Mouse (Mus musculus): Measurements from ENCODE around the gene Get4.

Get4 gene

DNA sequence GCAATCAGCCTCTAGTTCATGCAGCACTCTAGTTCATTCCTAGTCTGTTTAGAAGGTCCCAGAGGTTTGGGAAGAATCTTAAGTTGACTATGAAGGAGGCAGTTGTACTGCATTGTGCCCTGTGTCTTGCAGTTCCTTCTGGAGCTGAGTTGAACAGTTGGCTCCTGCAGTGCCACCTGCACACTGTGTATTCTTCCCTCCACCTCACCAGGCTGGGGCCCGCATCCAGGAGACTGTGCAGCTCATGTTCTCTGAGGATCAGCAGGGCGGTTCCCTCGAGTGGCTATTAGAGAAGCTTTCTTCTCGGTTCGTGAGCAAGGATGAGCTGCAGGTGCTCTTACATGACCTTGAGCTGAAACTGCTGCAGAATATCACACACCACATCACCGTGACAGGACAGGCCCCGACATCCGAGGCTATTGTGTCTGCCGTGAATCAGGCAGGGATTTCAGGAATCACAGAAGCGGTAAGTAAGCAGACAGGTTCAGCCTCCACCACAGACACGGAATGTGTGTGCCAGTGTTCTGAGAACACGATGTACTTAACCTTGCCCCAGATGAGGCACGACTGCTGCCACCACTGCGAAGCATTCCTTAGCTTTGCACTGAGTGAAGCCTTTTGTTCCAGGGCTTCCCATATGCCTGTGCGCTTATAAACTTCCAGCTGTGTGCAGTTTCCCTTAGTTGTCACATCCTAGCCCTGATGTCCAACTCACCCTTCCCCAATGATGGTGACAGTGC lies 10.9 kb upstream of the Get4 start:
- no peak for DNase-seq (ENCODE audit: inconsistent ontology term)

DNA sequence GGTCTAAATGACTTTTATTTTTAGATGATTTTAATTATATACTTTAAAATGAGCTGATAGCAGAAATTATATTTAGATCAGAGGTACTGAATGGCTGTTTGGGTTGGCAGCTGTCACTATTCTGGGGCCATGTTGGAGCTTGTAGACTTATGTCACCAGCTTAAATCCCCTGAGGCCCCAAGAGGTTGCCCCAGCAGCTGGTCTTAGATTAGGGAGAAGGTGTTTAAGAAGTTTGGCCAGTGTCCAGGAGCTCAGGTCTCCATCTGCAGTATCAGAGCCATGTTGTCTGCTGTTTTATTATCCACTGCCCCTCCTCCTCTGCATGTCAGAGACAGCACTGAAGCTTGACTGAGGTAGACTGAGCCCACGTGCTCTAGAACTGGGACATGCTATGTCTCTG lies 8.7 kb upstream of the Get4 start:
- no peak for DNase-seq (ENCODE audit: inconsistent ontology term)

DNA sequence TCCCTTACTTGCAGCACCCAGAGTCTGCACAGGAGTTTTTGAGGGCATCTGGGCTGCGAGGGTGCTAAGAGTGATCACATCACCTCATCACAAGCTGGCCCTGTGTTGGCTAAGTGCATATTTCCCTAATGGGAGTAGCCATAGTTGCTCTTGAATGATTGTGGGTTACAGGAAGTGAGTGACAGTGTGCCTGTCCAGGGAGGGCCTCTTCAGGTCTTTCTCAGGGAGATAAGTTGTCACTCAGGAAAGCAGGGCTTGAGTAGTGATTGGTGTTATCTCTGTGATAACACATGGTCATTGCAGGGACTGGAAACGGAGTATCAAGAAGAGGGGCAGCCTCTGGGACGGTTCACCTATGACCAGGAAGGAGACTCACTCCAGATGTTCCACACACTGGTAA lies 4.4 kb upstream of the Get4 start:
- DNase-seq (ENCODE audit: inconsistent ontology term) = no peak

DNA sequence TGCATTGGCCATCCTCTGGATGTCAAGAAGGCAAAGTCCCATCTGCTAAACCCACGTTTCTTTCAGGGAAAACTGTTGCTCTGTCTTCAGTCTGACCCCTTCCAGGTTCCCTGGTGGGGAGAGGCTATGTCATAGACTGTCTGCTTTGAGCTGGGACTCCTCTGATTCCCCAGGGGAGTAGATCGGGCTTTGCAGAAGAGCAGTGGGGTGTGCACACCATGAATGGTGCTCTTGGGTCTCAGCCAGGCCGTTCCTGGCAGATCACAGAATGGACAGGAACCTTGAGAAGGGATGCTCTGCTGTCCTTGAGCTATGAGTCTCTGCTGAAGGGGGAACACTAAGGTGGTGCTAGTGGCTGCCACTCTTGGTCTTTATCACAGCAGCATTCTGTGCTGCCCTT lies 3.3 kb upstream of the Get4 start:
- DNase-seq (ENCODE audit: inconsistent ontology term) = no peak

DNA sequence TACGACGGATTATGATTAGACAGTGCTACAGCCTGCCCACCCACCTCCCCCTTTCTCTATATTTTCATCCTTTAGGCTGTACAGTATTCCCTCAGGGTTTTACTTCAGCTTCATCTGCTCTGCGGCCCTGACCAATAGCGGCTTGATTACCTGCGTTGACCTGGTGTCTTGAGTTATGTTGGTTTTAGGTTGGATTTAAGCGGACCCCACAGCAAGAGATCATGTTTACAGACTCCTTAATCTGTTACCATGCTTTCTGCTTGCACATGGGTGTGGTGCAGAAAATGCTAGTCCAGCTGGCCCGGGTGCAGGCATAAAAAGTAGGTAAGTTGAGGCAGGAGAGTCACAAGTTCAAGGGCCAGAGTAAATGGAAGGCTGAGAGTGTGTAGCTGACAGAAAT lies 845 bp upstream of the Get4 start:
- no peak for DNase-seq (ENCODE audit: inconsistent ontology term)

DNA sequence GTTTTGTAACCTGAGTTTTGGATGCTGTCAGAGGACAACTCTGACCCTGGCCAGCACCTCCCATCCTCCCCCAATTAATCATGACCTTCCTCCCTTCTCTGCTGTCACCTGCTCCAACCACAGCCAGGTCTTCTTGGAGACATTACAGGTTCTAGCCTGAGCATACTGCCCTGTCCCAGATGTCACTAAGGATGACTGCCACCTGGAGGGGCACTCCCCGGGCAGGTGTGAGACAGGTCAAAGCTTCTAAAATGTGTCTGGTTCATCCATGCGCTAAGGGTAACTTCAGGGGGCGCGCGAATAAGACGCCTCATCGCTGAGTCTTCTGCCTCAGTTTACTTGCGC lies 416 bp upstream of the Get4 start:
- no peak for DNase-seq (ENCODE audit: inconsistent ontology term)

DNA sequence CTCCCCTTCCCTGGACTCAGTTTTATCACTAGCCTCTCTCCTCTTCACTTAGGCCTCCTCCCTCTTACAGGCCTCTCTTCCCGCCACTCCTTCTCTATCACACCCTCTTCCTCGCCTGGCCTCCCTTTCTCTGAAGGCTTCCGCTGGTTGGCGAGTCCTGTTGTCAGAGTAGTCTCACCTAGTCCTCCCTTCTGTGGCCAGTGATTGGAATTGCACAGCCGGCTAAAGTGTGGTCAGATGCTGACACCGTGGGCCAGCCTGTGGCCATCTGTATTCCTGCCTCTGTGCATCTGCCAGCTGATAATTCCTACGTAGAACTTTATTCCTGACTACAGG lies 754 bp downstream of the Get4 start:
- no peak for DNase-seq (ENCODE audit: inconsistent ontology term)

DNA sequence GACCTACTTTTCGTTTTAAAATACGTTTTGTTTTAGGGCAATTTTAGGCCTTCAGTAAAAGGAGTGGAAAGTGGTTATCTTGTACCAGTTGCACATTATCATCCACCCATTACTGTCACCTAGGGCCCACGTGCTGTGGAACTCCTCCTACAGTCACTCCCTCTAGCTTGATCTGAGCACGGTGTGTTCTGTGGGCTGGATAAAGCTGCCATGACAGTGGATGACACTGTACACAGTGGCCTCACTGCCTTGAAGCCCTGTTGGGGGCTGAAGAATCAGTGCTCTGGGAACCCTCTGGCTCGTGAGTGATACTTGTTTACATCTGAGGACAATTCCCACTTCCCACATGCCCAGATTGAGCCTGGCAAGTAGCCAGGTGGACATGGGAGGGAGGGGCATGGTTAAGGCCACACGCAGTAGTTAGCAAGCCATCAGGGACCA lies 1.2 kb downstream of the Get4 start:
- DNase-seq (ENCODE audit: inconsistent ontology term) = peak; percentile 38

DNA sequence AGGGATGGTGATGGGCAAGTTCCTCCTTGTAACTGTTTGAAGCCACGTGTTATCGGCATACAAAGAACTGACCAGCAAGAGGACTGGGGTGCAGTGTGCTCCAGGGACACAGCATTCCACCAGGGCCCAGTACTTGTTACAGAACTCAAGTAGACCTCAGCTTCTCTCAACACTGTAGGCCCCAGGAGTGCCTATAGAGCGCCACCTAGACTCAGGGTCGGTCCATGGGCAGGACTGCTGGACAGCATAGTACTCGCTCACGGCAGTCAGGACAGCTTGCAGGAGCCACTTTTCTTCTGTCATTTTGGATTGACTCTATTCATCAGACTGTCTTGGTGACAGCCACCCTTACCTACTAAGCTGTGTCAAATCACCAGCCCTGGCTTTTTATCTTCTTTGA lies 2.8 kb downstream of the Get4 start:
- no peak for DNase-seq (ENCODE audit: inconsistent ontology term)

DNA sequence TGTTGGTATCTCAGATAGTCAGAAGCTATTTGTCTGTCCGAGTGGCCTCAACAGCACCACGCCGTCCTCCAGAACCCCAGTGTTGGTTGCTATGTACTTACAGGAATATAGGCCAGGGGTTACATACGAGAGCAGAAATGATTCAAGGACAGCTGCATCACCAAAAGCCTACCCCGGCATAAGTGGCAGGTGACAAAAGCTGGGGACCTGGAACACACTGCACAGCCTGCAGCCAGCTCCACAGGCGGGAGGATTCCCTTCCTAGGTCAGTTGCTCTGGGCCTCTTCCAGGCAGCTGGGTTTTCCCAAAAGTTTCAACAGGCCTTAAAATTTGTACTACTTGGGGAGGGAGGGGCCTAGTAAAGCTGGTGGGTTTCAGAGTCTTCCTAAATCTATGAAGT lies 3.7 kb downstream of the Get4 start:
- DNase-seq (ENCODE audit: inconsistent ontology term) = no peak

DNA sequence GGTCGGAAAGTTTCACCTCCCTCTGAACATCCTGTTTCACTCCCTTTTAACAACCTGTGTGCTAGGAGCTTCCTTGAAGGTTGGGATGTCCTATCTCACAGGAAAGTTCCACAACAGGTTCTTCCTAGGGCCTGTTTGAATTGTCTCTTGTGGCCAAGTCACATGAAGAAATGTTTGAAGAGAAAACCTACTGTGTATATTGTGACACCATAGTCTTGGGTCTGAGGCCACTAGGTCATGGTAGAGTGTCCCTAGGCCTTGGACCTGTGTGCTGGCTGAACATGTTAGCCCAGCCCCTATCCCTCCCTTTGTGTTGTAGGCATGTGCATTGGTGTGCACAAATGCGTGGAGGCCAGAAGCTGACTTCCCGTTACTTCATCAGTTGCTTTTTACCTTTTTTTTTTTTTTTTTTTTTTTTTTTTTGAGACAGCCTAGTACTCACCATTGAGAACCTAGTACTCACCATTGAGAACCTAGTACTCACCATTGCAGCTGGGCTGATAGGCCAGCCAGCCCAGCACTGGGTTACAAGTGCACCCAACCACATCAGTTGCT lies 4.2 kb downstream of the Get4 start:
- no peak for DNase-seq (ENCODE audit: inconsistent ontology term)

DNA sequence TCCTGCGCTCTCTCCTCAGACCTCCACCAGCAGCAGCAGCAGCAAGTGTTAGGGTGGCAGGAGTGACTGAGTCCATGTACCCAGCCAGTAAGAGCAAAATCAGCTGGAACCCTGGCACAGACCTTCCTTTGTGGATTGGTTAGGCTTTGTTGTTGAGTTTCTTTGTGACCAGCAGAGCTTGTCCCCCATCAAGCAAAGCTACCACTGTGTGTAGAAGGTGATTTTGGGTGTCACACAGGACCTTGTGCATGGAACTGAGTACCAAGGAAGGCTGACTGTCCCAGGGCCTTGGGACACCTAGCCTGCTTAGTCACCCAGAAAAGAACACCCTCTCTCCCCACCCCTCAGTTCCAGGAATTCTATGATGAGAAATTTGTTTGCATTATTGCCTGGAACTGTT lies 5.1 kb downstream of the Get4 start:
- DNase-seq (ENCODE audit: inconsistent ontology term) = no peak

DNA sequence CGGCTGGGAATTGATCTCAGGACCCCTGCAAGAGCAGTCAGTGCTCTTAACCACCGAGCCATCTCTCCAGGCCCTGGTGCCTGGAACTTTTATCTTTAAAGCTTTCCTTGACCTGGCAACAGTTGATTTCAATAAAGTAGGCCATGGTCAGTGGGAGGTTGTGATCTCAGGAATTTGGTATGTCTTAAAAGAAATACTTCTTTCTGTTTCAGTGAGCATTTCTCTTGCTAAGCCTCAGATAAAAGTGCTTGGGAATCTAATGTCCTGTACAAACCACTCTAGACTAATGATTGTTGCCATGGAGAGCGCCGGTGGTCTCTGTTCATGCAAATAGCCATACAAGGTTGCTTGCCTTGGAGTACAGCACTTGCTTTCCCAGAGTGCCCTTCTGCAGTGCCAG lies 5.7 kb downstream of the Get4 start:
- peak; percentile 45 for DNase-seq (ENCODE audit: inconsistent ontology term)

DNA sequence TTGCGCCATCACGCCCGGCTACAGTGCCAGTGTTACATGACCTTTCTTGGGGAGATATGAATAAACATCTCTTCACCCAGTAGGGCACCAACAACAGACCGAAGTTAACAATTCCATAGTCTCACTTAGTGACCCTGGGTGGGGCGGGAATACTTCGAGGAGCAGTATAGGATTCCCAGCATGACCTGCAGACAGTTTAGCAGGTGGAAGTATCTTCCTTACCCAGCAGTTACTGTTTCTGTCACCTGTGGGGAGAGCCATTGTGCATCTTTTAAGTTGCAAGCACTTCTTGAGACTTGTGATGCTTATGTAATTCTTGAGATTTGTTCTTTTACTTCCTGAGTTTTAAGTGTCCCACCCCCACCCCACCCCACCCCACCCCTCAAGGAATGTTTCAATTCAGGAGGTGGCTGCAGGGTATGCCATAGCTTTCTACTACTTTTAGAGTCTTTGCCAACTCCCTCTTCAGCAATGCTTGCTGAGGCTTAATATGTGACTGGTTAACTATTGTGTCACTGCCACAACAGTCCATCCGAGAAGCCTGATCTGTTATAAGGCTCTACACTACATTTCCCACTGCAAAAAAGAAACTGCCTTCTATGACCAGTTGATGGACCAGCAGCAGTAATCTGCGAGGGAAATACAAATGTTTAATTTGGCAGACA lies 6.4 kb downstream of the Get4 start:
- DNase-seq (ENCODE audit: inconsistent ontology term) = no peak

DNA sequence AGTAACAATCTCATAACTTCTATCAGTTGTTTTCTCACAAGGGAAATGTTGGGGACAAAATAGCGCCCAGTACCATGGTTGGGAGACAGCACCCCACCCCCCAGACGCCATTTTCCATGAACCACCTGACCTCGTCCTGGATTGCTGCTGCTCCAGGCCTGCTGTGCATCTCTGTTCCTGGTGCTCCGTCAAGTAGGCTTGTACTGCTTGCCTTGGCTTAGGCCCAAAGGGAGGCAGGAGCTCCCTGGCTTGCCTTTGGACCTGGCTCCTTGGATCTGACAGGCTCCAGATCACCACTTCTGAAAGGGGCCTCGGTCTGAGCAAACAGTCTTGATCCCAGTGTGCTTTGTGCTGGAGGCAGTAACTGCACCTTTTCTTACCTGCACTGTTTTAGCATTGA lies 7.7 kb downstream of the Get4 start:
- DNase-seq (ENCODE audit: inconsistent ontology term) = no peak

DNA sequence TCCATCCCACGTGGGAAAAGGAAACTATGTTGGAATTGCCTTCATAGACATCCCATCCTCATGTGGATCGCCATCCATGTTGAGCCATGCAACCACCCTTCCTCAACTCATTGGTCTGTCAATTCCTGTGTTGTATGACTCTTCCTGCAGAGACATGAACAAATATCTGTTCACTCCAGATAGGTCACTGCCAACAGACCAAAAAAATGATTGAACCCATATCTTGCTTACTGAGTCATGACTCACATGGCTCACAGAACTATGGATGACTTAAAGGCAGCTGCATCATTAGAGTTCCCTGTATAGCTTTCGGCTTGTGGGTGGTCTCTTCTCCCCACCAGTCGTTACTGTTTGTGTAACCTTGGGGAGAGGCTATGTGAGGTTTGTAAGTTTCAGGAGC lies 9.3 kb downstream of the Get4 start:
- DNase-seq (ENCODE audit: inconsistent ontology term) = no peak

DNA sequence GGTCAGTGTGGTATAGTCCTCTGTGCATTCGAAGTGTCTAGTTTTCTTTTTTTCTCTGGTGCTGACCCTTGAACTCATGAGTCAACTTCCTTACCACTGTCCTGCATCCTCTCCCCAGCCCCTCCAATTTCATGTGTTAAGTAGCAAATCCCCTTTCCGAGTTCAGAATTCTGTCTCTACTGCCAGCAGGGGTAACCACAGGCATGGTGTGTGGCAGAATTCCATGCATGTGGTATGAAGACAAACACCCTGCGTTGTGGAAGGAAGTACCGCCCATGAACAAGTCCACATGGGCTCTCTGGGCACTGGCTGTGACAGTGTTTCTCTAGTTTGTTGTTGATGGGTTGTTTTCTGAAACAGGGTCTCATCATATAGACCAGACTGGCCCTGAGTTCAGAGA lies 15.5 kb downstream of the Get4 start:
- DNase-seq (ENCODE audit: inconsistent ontology term) = peak; percentile 32

DNA sequence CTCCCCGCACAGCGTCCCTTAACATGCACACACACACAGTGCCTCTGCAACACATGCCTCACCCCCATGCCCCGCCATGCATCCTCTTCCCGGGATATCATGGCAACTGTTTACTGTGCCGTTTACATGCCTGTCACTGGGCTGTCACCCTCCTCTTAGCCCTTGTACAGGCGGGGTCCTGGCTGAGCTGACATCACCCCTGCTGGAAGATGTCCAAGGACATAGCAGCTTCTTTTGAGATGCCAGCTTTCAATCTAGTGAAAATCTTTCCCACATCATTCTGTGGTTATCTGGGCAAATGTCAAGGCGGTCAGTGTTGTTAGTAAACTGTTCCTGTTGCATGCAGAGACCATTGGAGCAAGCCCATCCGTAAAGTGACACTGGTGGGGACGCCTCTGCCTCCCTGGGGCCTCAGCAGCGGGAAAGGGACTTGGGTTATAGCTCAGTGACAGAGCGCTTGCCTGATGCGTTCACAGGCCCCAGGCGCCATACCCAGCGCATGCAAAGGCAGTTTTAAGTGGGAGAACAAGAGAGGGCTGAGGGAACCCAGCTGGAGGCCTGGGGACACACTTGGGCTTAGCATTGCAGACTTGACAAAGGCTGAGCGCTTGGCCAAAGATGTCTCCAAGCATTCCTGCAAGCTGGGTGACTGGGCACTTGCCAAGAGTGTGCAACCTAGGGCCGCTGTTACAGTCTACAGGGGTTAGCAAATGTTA lies 18.8 kb downstream of the Get4 start:
- DNase-seq (ENCODE audit: inconsistent ontology term) = peak; percentile 55

DNA sequence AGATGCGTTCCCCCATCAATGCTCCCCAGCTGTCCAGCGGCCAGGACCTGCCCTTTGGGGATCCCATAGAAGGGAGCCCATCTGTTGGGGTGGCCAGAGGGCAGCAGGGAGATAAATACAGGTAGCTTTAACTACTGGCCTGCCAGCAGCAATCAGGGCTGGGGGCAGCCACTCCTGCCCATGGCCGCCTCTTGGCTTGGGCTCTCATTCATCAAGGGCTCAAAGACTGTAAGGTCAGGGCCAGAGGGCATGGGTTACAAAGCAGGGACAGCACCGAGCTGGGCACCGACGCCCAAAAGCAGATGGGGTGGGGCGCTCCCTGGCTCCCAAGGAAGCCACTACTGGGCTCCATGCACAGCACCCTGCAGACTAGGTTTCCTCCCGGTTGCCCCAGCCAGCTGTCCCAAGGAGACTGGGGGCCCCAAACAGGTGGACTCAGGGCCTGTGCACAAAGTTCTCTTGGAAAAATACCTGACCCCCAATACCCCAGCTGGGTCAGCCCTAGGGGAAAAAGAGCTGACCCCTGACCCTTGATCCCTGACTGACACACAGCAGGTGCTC lies 19.9 kb downstream of the Get4 start:
- DNase-seq (ENCODE audit: inconsistent ontology term) = no peak

DNA sequence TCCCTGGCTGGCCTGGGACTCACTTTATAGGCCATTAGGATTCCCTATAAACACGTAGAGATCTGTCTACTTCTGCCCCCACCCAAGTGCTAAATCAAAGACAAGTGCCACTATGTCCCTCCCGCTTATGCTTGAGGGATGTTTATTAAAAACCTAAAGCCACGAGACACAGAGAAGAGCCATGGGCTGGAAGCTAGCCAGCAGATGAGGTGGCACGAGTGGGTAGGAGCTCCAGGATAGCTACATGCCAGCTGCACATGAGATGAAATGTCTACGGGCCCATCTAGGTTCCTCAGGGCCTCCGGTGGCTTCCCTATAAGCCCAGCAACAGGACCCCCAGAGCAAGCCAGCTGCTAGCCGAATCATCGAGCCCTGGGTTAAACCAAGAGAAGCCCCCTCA lies 25.2 kb downstream of the Get4 start:
- DNase-seq (ENCODE audit: inconsistent ontology term) = no peak

DNA sequence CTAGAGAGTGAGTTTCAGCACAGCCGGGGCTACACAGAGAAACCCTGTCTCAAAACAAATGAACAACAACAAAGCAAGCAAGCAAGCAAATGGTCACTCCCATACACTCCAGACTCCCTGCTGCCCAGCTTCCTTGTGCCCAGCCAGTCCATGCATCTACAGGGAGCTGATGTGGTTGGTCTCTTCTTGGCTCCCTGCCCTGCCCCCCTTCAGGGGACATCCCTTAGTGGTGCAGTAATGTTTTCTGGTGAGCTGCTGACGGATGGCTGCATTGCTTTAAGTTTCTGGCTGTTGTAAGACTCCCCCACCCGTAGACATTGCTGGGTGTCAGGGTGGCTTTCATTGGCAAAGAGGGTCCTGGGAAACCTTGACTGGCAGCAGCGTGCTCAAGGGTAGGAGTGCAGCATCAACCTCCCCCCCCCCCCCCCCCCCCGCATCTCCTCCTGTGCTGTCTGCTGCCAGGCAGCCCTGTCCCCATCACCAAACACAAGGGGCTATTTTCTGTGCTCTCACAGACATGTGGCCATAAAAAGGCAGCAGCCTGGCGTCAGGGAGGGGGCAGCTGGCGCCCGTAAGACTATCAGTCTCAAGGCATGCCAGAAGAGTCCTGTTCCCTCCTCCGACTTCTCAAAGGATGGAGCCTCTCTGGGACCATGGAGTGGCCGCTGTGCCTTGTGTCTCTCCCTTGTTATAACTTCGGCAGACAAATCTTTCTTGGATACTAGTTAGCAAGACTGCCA lies 29.4 kb downstream of the Get4 start:
- DNase-seq (ENCODE audit: inconsistent ontology term) = no peak

DNA sequence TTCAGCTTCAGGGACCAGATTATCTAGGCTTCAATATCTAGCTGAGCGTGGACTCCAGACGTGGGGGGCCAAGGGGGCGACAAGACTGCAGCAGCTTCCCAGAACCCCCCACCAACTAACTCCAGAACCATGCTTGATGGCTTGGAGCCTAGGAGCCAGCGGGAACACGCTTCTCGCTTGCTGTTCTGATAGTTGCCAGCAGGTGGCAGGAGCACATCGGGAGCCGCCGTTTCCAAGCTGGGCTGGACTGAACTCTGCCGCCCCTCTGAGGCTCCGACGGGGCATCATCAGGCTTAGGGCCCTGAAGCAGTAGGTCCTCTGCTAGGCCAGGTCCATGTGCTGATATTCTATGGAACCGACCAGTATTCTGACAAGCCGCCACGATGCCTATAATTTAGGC lies 30.1 kb downstream of the Get4 start:
- DNase-seq (ENCODE audit: inconsistent ontology term) = peak; percentile 70

Measured in Muller cell, postnatal 12 days (primary cell).